Mouse (Mus musculus) liver, embryonic 16.5 days (tissue): ENCODE data around the gene 1700093K21Rik. TPM values are rescaled to one million over a fixed set of nuclear protein-coding genes. Genes with fewer than 3 reads are reported as not detected.

Experiments used
- ATAC-seq: fragments of 200-750 bp; cut with Nextera tagmentation; 2 replicates; pipeline ENCODE4 v1.8.0; 2017; ENCODE audit warnings: low read depth, mild to moderate bottlenecking, moderate number of reproducible peaks, moderate library complexity
- H3K27ac ChIP-seq: fragments of 300-500 bp; sonication (generic); 2 replicates; pipeline ENCODE4 v1.5.1; 2014; ENCODE audit warnings: mild to moderate bottlenecking, low read length
- H3K27me3 ChIP-seq: fragments of 300-500 bp; sonication (generic); 2 replicates; pipeline ENCODE4 v1.6.1; 2014; ENCODE audit warnings: low read depth, low read length, mixed read lengths; ENCODE audit not compliant: control insufficient read depth, insufficient read depth
- H3K36me3 ChIP-seq: fragments of 300-500 bp; sonication (generic); 2 replicates; pipeline ENCODE4 v1.6.1; 2014; ENCODE audit warnings: mild to moderate bottlenecking; ENCODE audit not compliant: control insufficient read depth, insufficient read depth
- H3K4me1 ChIP-seq: fragments of 300-500 bp; sonication (generic); 2 replicates; pipeline ENCODE4 v1.6.1; 2014; ENCODE audit warnings: low read depth, low read length, mixed read lengths; ENCODE audit not compliant: control insufficient read depth
- H3K4me2 ChIP-seq: fragments of 300-500 bp; sonication (generic); 2 replicates; pipeline ENCODE4 v1.6.1; 2014; ENCODE audit warnings: low read depth, low read length, mixed read lengths
- H3K4me3 ChIP-seq: fragments of 300-500 bp; sonication (generic); 2 replicates; pipeline ENCODE4 v1.5.1; 2014; ENCODE audit warnings: low read depth, mild to moderate bottlenecking, low read length
- H3K9ac ChIP-seq: fragments of 300-500 bp; sonication (generic); 2 replicates; pipeline ENCODE4 v1.6.1; 2014; ENCODE audit warnings: low read depth, low read length
- H3K9me3 ChIP-seq: fragments of 300-500 bp; sonication (generic); replicated peaks from 2 replicates; pipeline ENCODE4 v1.6.1; 2016; ENCODE audit warnings: low read length; ENCODE audit not compliant: control insufficient read depth
- WGBS: fragments of 180-500 bp; shearing (Covaris S2); extraction: QIAGEN DNeasy Blood & Tissue Kit; methylation state at CpG from one replicate; pipeline ENCODE4 v1.1.7; 2014; ENCODE audit not compliant: insufficient replicate concordance; 5-methylcytosine and 5-hydroxymethylcytosine counted together
- polyA plus RNA-seq: library from polyadenylated mRNA; unstranded; fragments of >200 nt; fragmentation: Nextera tagmentation; extraction: Ambion mirVana; gene quantifications from 2 replicates; pipeline ENCODE4 v1.2.1, GENCODE M21; 2015

1700093K21Rik gene
- polyA plus RNA-seq, 1 experiment from 2014 or later, result not detected

DNA sequence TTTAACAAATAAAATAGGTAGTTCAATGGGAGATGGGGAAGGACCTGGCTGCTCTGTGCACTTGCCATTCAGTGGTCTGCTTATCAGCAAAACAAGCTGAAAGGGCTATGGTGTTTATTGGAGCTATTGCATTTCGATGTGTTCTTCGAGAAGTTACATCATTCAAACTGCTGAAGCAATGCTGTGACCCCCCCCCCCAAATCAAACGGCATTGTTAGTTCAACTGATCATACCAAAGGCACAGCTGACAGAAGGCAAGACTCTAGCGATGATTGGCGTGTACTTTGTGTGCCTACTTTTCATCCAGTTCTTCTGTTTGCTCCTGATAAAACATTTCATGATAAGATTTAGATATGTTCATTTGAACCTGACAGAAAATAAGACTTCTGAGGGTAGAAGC is 22.3 kb downstream of the 1700093K21Rik start:
- Histone ChIP-seq H3K4me1 (peaks cover 19% of the 10 kb centered on the region), H3K9ac (peak overlapping the region; percentile 67), H3K4me2 (peak overlapping the region; percentile 91), H3K27me3 (no peaks in the 10 kb centered on the region), H3K36me3 (peaks cover 4% of the 10 kb centered on the region; the same call in 1 of the 2 replicates), H3K9me3 (no peaks in the 10 kb centered on the region), H3K27ac (peak overlapping the region; percentile 64; the same call in 1 of the 2 replicates), H3K4me3 (peak overlapping the region; percentile 67)
- WGBS, result 10% methylated on average over 5 of the region's 5 CpGs
- no peak for ATAC-seq

GRCm38 (mm10) chr11:23497718-23498509 is 23.0 kb downstream of the 1700093K21Rik start, which contains the start of gene Ahsa2:
Gene Ahsa2, minus strand, starts transcription at chr11:23498030.
- Histone ChIP-seq H3K27ac (peak within 1 kb of the TSS; percentile 90), H3K36me3 (peaks cover 5% of the 10 kb centered on the region; the same call in 1 of the 2 replicates), H3K9ac (peak within 1 kb of the TSS; percentile 97), H3K4me2 (peak within 1 kb of the TSS; percentile 91), H3K27me3 (no peaks in the 10 kb centered on the region), H3K4me3 (peak within 1 kb of the TSS; percentile 94), H3K9me3 (no peaks in the 10 kb centered on the region), H3K4me1 (peaks cover 19% of the 10 kb centered on the region)
- under 1% methylated on average over 61 of the region's 66 CpGs for WGBS
- peak; percentile 95 for ATAC-seq

- H3K27me3 ChIP-seq, result no peaks in the 10 kb centered on the region
- peaks cover 19% of the 10 kb centered on the region for H3K4me1 ChIP-seq
- peak; percentile 54 for ATAC-seq
- H3K9ac ChIP-seq, result peak overlapping the region; percentile 97
- under 1% methylated on average over 22 of the region's 22 CpGs for WGBS
- H3K4me3 ChIP-seq, result peak overlapping the region; percentile 94
- no peaks in the 10 kb centered on the region for H3K9me3 ChIP-seq
- peaks cover 11% of the 10 kb centered on the region; the same call in 1 of the 2 replicates for H3K36me3 ChIP-seq
- peak overlapping the region; percentile 89 for H3K4me2 ChIP-seq
- peak overlapping the region; percentile 90 for H3K27ac ChIP-seq
Measured at GRCm38 (mm10) chr11:23497335-23497717, 23.6 kb downstream of the 1700093K21Rik start.

DNA sequence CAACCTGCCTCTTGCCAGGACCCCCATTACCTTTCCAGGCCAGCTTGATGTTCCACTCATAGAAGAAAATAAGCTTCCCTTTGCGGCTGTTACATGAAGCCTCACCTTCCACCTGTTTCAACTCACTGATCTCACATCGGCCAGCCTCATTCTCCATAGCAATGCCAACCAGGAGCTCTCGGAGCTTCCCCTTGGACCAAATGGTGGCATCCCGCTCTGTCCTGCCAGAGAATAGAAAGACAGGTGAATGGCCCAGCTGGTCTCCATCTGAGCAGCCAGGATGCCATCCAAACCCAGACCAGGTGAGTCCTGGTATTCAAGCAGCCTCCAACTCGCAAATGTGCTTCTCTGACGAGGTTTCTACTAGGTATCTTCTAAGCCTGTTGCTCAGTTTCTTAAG is 24.3 kb downstream of the 1700093K21Rik start:
- Histone ChIP-seq H3K27ac (no peak overlapping the region), H3K4me1 (peaks cover 19% of the 10 kb centered on the region), H3K4me3 (peak overlapping the region; percentile 94), H3K27me3 (no peaks in the 10 kb centered on the region), H3K4me2 (peak overlapping the region; percentile 89), H3K36me3 (peaks cover 16% of the 10 kb centered on the region), H3K9me3 (no peaks in the 10 kb centered on the region), H3K9ac (peak overlapping the region; percentile 97)
- ATAC-seq, result no peak
- WGBS, result 58% methylated on average over 6 of the region's 6 CpGs

DNA sequence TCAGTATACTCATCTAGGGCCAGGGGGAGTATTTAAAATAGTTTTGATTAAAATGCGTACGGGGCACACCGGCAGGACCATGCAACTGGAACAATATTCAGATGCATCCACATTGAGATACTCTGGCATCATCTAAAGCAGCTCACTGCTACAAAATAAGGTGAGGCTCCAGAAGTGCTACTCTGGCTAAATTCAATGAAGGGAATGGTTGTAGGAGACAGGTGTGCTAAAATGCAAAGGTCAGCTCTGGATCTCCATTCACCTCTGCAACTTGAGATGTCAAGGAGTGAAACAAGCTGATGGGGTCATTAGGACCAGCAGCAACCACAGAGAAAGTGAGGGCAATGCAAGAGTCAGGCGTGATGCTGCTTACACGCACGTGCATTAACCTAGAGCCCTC is 25.7 kb downstream of the 1700093K21Rik start:
- no peak overlapping the region for H3K4me3 ChIP-seq
- H3K36me3 ChIP-seq, result peaks cover 29% of the 10 kb centered on the region
- H3K4me2 ChIP-seq, result no peak overlapping the region
- ATAC-seq, result no peak
- H3K9me3 ChIP-seq, result no peaks in the 10 kb centered on the region
- 88% methylated on average over 6 of the region's 6 CpGs for WGBS
- peaks cover 19% of the 10 kb centered on the region for H3K4me1 ChIP-seq
- H3K9ac ChIP-seq, result no peak overlapping the region
- H3K27me3 ChIP-seq, result no peaks in the 10 kb centered on the region
- H3K27ac ChIP-seq, result no peak overlapping the region

GRCm38 (mm10) chr11:23492048-23492790 is 28.7 kb downstream of the 1700093K21Rik start:
- Histone ChIP-seq H3K9me3 (no peaks in the 10 kb centered on the region), H3K4me2 (no peak overlapping the region), H3K4me1 (peaks cover 12% of the 10 kb centered on the region), H3K9ac (no peak overlapping the region), H3K4me3 (no peak overlapping the region), H3K27ac (no peak overlapping the region), H3K27me3 (no peaks in the 10 kb centered on the region), H3K36me3 (peaks cover 55% of the 10 kb centered on the region)
- 76% methylated on average over 4 of the region's 4 CpGs for WGBS
- ATAC-seq, result no peak

DNA sequence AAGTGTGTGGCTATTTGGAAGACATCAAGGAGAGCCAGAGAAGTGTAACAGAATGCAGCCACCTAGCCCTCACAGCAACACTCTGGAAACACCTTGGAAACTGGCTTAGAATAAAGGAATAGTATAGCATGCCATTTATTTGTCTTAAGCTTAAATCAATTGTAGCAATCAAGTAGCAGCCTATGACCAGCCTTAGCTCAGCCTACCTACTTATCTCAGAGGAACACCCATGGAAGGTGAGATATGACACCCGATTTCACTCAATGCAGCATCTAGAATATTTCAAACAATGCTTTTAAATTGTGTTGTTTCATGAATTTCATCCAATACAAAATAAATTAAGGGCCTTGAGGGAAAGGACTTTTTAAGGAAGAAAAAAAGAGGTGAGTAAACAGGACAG is 31.0 kb downstream of the 1700093K21Rik start:
- Histone ChIP-seq H3K9me3 (no peaks in the 10 kb centered on the region), H3K4me3 (no peak overlapping the region), H3K27me3 (no peaks in the 10 kb centered on the region), H3K27ac (no peak overlapping the region), H3K4me1 (no peaks in the 10 kb centered on the region), H3K36me3 (peaks cover 59% of the 10 kb centered on the region), H3K9ac (no peak overlapping the region), H3K4me2 (no peak overlapping the region)
- WGBS, result 29% methylated on average over 1 of the region's 1 CpGs
- no peak for ATAC-seq
